Mouse (Mus musculus) thymus, postnatal 25 days (tissue): ENCODE data around the gene Accs.

Experiments
- DNase-seq: peaks from one replicate; pipeline ENCODE4 v3.0.0; 2022

Gene Accs

DNA sequence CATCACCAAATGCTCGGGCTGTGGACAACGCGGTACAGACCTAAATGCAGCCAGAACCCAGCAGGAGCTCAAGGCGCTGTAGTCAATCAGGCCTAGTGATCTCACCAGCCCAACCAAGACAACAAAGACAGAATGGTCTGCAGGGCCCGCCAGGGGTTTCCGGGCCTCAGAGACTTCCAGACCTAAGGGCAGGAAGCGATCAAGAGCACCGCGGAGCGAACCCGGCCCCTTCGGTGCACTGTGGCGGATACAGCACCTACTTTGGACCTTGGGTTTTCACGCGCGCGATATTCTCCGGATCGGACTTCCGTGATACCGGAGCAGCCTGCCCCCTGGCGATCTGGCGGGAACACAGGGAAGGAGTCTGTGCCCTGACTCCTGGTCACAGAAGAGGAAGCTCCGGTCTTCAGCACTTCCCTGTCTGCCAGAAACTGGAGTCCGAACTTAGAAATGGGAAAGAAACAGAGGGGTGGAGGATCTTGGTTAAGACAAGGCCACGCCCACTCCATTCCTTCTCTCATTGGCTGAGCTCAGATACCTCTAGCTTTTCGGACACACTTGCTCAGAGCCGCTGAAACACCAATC lies at the start of gene Accs:
TSS of gene Accs (minus strand) at position 439 of the 585 bp plus-strand sequence.
- peak; percentile 61 for DNase-seq

- DNase-seq, result no peak
These were observed 42.0 kb upstream of the Accs start for GRCm38 (mm10) chr2:93891611-93892280.

GRCm38 (mm10) chr2:93890143-93890542 lies 40.4 kb upstream of the Accs start:
- no peak for DNase-seq

- DNase-seq, result no peak
These were observed 39.3 kb upstream of the Accs start for GRCm38 (mm10) chr2:93889071-93889470.

GRCm38 (mm10) chr2:93888366-93888765 lies 38.6 kb upstream of the Accs start:
- no peak for DNase-seq

GRCm38 (mm10) chr2:93887273-93887672 lies 37.5 kb upstream of the Accs start:
- no peak for DNase-seq

DNA sequence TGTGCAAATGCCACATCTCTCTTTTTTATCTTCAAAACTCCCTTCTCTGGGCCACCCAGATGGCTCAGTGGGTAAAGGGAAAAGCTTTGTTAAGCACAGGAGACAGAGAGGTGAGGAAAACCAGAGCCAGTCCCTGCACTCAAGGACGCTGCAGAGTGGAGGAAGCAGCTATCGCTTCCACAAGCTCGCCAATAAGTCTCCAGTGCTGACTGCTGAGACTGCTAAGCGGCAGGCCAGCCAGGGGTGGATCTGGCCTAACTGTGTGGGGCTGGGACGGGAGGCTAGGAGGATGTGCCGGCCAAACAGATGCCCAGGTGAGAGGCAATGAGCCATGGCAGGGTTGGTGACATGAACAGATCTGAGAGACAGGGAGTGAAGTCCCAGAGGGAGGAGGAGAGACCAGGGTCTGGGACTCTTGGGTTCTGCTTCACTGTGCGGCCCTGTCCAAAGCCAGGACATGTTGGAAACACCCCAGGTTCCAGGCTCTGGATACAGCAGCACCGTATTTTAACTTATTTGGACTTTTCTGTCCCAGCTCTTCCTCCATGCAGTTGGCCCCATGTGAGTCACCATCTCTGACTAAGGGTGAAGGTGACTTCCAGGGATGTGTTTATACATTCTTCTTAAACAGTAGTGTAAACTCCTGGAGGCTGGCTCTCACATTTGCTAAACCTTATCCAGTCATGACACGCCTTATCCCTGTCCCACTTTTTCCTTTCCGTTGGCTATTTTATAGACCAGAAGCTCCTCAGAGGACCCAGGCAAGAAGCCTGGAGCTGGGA lies 36.5 kb upstream of the Accs start:
- no peak for DNase-seq

- no peak for DNase-seq
These were observed 33.3 kb upstream of the Accs start for GRCm38 (mm10) chr2:93883066-93883465.

DNA sequence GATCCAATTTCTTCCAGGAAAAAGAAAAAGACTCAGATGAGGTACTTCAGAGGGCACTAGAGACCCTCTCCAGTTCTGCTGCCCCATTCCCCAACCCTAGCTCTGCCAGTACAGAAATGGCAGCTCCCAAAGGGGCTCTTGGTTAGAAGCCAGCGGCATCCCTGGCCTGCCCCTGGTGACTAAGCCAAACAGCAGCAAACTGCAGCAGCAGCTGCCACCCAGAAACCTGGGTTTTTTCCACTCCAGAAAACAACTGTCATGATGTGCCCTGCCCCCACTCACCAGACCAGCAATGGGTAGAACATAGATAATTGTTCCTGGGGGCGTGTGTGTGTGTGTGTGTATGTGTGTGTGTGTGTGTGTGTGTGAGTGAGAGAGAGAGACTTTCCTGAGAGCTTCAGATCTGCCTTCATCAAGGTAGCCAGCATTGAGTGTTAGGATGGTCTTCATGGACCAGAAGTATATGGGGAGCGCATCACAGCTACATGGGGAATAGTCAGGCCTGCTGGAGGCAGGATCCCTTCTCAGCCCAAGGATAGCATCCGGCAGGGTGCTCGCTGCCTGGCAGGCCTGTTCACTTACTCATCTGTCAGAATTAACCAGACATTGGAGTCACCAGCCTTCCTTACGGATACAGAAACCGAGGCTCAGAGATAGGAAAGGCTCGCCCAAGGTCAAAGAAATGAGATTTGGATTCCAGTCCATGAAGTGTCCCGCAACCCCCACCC lies 32.1 kb upstream of the Accs start:
- no peak for DNase-seq

- no peak for DNase-seq
These were observed 31.2 kb upstream of the Accs start for GRCm38 (mm10) chr2:93880981-93881380.

GRCm38 (mm10) chr2:93880450-93880849 lies 30.7 kb upstream of the Accs start:
- no peak for DNase-seq

- no peak for DNase-seq
These were observed 27.3 kb upstream of the Accs start for GRCm38 (mm10) chr2:93877005-93877404.

DNA sequence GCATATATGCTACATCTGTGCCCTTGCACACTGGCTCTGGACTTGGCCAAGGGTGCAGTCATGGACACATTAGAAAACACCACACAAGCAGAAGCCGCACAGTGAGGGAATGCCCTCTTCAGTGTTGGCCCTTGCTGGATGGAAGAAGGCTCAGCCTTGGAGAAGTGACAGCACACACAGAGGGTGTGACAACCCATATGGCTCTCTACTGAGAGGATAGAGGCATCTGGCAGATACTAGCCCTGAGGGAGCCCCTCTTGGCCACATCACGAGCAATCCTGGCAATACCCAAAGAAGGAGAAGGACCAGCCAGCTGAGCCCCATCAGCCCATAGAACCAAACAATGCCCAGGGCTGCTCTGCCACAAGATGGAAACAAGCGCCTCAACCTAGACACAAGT lies 24.9 kb upstream of the Accs start:
- no peak for DNase-seq

DNA sequence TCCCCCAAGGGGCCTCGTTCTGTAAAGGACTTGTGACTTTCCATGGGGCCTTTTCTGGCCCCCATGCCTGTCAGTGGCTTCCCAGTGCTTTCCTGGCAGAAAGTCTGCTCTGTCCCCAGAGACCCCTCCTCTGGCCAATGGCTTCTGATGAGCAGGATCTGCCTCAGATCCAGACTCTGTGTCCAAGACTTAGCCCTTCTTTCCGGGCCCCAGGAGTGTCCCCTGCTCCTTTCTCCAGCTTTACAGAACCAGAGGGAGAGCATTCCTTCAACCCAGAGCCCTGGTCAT lies 24.4 kb upstream of the Accs start:
- no peak for DNase-seq

DNA sequence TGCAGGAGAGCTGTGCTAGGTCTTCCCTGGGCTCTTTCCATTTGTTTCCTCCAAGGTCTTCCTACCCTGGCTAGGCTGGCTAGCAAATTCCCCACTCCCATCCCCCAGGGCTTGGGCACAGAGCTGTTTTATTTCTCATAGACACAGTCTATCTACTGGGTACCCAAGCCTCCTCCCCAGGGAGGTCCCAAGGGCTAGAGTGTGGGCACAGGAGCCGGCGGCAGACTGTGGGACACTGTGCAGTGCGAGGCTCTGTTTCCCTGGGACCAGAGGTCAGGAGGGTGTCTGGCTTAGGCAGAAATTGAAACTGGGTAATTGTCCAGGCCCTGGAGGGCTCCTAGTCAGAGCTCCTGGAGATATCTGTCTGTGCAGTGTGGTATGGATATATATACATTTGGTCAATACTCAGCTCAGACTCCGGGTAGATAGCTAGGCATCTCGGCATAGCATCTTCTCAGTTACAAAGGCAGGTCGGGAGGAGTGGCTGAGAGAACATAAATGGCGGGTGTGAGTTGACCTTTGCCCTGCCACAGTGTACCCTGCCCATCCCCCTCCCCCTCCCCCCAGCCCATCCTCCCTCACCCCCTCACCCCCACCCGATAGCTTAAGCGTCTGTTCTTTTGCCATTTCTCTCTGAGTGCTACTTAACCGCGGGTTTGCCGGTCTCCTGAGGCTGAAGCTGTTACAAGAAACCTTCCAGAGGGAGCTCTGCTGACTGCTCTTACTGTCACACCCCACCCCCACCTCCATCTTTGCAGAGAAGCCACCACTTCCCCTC lies 23.9 kb upstream of the Accs start:
- no peak for DNase-seq

GRCm38 (mm10) chr2:93872257-93872656 lies 22.5 kb upstream of the Accs start:
- no peak for DNase-seq

DNA sequence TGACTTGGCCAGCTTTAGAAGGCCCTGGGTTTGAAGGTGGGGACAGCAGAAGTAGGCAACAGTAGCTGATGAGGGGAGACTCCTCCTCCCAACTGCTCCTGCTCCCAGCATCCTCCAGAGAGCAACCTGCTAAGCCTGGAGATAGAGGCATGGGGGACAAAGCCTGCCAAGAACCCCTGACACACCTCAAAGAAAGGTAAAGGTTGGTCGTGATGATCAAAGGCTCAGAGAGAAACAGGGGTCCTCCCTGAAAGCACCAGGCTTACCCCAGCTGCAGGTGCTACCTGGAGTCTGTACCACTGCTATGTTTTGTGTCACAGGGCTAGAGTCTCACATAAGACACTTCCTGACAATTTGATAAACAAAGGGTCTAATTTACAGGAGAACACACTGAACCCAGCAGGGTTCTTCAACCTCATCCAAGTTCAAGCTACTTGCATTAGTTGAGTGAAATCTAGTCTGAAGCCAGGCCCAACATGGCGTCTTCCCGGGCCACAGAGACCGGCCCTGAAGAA lies 21.7 kb upstream of the Accs start:
- no peak for DNase-seq

DNA sequence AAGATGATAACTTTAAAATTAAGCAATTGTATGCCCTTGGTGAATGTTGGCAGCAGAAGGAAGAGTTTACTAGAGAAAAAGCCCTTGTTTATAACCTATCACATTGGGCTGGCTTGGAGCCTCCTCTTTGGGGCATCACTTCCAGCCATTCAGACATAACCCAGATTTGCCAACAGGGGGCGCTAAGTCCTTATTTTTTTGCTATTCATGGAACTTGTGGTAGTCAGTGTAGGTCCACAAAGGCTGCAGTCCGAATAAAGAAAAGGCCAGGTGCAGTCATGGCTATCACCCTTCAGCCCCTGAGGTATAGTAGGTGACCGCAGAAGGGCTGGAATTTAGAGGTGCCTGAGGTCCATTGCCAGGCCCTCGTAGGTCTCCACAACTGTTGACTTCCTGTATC lies 21.1 kb upstream of the Accs start:
- peak; percentile 39 for DNase-seq

- no peak for DNase-seq
These were observed 19.4 kb upstream of the Accs start, which contains the start of gene Accsl for GRCm38 (mm10) chr2:93869107-93869600. Gene Accsl, minus strand, starts transcription at chr2:93869157.

DNA sequence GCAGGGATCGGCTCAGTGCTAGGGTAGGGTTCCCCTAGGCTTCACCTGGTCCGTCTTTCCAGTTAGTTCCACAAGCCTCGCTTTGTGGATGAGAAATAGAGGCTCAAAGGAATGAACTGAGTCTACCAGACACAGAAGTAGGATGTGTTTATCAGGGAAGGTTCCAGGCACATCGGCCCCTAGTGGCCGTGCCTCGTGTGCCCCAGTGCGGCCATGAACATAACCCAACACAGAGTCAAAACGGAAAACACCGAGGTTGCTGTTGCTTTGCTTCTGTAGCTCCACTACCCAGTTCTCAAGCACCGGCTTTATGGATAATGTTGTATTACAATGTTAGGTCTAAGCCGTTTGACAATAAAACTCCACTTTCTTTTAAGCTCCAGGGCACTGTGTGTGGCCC lies 18.8 kb upstream of the Accs start:
- DNase-seq, result no peak

DNA sequence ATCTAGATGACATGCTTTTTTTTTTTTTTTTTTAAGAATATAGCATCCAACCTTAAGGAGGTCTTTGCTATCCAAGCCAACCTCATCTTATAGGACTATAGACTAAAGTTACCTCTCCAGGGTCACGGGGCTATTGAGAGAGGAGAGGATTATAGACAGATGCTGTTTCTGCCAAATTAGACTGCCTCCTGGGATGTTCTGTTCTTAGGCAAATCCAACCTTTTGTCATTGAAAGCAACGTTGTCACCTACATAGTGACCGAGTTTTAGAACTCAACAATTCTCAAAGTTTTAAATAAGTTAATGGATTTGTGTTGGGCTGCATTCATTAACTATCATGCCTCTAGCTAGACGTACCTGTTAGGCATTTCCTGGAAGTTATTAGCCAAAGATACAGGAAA lies 13.5 kb upstream of the Accs start:
- no peak for DNase-seq

- DNase-seq, result no peak
These were observed 9.1 kb upstream of the Accs start for GRCm38 (mm10) chr2:93858845-93859244.
